Mouse (Mus musculus) neural tube, embryonic 15.5 days (tissue): ENCODE measurements at regions not wholly inside any gene's neighbourhood (a gene's known extent, or its start where the extent isn't known, plus 50 kb on each side); places are given as distances from the start of the nearest gene placed in this dataset.

ENCODE experiments used
- ATAC-seq: fragments of 200-750 bp; cut with Nextera tagmentation; 2 replicates; pipeline ENCODE4 v1.8.0; 2017; ENCODE audit warnings: mild to moderate bottlenecking, moderate TSS enrichment, moderate library complexity; ENCODE audit not compliant: low FRiP score
- H3K27ac ChIP-seq: fragments of 300-500 bp; sonication (generic); replicated peaks from 2 replicates; pipeline ENCODE4 v1.5.1; 2015; ENCODE audit warnings: mild to moderate bottlenecking, inconsistent platforms
- H3K27me3 ChIP-seq: fragments of 300-500 bp; sonication (generic); replicated peaks from 2 replicates; pipeline ENCODE4 v1.6.1; 2015; ENCODE audit warnings: inconsistent platforms
- H3K36me3 ChIP-seq: fragments of 300-500 bp; sonication (generic); 2 replicates; pipeline ENCODE4 v1.6.1; 2015; ENCODE audit warnings: inconsistent platforms
- H3K4me1 ChIP-seq: fragments of 300-500 bp; sonication (generic); 2 replicates; pipeline ENCODE4 v1.6.1; 2015; ENCODE audit warnings: inconsistent platforms
- H3K4me2 ChIP-seq: fragments of 300-500 bp; sonication (generic); 2 replicates; pipeline ENCODE4 v1.6.1; 2015; ENCODE audit warnings: inconsistent platforms, mild to moderate bottlenecking, moderate library complexity
- H3K4me3 ChIP-seq: fragments of 300-500 bp; sonication (generic); replicated peaks from 2 replicates; pipeline ENCODE4 v1.5.1; 2015; ENCODE audit warnings: mild to moderate bottlenecking, inconsistent platforms
- H3K9ac ChIP-seq: fragments of 300-500 bp; sonication (generic); replicated peaks from 2 replicates; pipeline ENCODE4 v1.6.1; 2015; ENCODE audit warnings: mild to moderate bottlenecking, inconsistent platforms
- H3K9me3 ChIP-seq: fragments of 300-500 bp; sonication (generic); replicated peaks from 2 replicates; pipeline ENCODE4 v1.6.1; 2016; ENCODE audit warnings: inconsistent platforms
- WGBS: fragments of 180-500 bp; shearing (Covaris S2); methylation state at CpG from one replicate; pipeline ENCODE4 v1.1.7; 2015; ENCODE audit warnings: mixed read lengths; 5-methylcytosine and 5-hydroxymethylcytosine counted together

- H3K36me3 ChIP-seq: no peaks in the 10 kb centered on the region
- no peaks in the 10 kb centered on the region for H3K4me1 ChIP-seq
- H3K4me3 ChIP-seq: no peak overlapping the region
- H3K9ac ChIP-seq: no peak overlapping the region
- H3K27ac ChIP-seq: no peak overlapping the region
- H3K9me3 ChIP-seq: no peaks in the 10 kb centered on the region
- no peak for ATAC-seq
- H3K27me3 ChIP-seq: no peaks in the 10 kb centered on the region
- no peak overlapping the region for H3K4me2 ChIP-seq
- 93% methylated on average over 1 of the region's 1 CpGs for WGBS
These were observed 297.1 kb upstream of the Rnaseh2b start for GRCm38 (mm10) chr14:61995253-61995652.

GRCm38 (mm10) chr14:61997736-61998135 is 294.7 kb upstream of the Rnaseh2b start:
- peaks cover under 1% of the 10 kb centered on the region for H3K4me1 ChIP-seq
- H3K27ac ChIP-seq: no peak overlapping the region
- ATAC-seq: no peak
- no peaks in the 10 kb centered on the region for H3K9me3 ChIP-seq
- no peak overlapping the region for H3K4me2 ChIP-seq
- no peaks in the 10 kb centered on the region for H3K27me3 ChIP-seq
- no peak overlapping the region for H3K9ac ChIP-seq
- H3K36me3 ChIP-seq: no peaks in the 10 kb centered on the region
- no peak overlapping the region for H3K4me3 ChIP-seq

- H3K27me3 ChIP-seq: no peaks in the 10 kb centered on the region
- H3K9me3 ChIP-seq: no peaks in the 10 kb centered on the region
- H3K27ac ChIP-seq: no peak overlapping the region
- WGBS: 86% methylated on average over 3 of the region's 3 CpGs
- no peak overlapping the region for H3K4me2 ChIP-seq
- no peak overlapping the region for H3K4me3 ChIP-seq
- no peak for ATAC-seq
- H3K4me1 ChIP-seq: peaks cover 6% of the 10 kb centered on the region
- H3K9ac ChIP-seq: no peak overlapping the region
- H3K36me3 ChIP-seq: no peaks in the 10 kb centered on the region
These were observed 294.1 kb upstream of the Rnaseh2b start for GRCm38 (mm10) chr14:61998259-61998658.

GRCm38 (mm10) chr14:62001481-62001949 is 290.9 kb upstream of the Rnaseh2b start:
- no peak for ATAC-seq
- peaks cover 9% of the 10 kb centered on the region for H3K4me1 ChIP-seq
- H3K4me3 ChIP-seq: no peak overlapping the region
- no peaks in the 10 kb centered on the region for H3K9me3 ChIP-seq
- no peak overlapping the region for H3K27ac ChIP-seq
- H3K4me2 ChIP-seq: no peak overlapping the region
- H3K27me3 ChIP-seq: no peaks in the 10 kb centered on the region
- WGBS: 37% methylated on average over 7 of the region's 7 CpGs
- no peaks in the 10 kb centered on the region for H3K36me3 ChIP-seq
- H3K9ac ChIP-seq: no peak overlapping the region

- H3K4me1 ChIP-seq: peaks cover 9% of the 10 kb centered on the region
- H3K27ac ChIP-seq: no peak overlapping the region
- no peak overlapping the region for H3K9ac ChIP-seq
- no peak overlapping the region for H3K4me3 ChIP-seq
- no peaks in the 10 kb centered on the region for H3K36me3 ChIP-seq
- no peak overlapping the region for H3K4me2 ChIP-seq
- 76% methylated on average over 5 of the region's 5 CpGs for WGBS
- H3K9me3 ChIP-seq: no peaks in the 10 kb centered on the region
- ATAC-seq: no peak
- H3K27me3 ChIP-seq: no peaks in the 10 kb centered on the region
These were observed 290.3 kb upstream of the Rnaseh2b start for GRCm38 (mm10) chr14:62002131-62002530.

GRCm38 (mm10) chr14:62003013-62003781 is 289.2 kb upstream of the Rnaseh2b start:
- no peaks in the 10 kb centered on the region for H3K9me3 ChIP-seq
- H3K4me1 ChIP-seq: peaks cover 9% of the 10 kb centered on the region
- H3K36me3 ChIP-seq: no peaks in the 10 kb centered on the region
- no peak overlapping the region for H3K27ac ChIP-seq
- peak; percentile 59; the same call in 1 of the 2 replicates for ATAC-seq
- H3K4me2 ChIP-seq: peak overlapping the region; percentile 34
- no peaks in the 10 kb centered on the region for H3K27me3 ChIP-seq
- no peak overlapping the region for H3K9ac ChIP-seq
- H3K4me3 ChIP-seq: no peak overlapping the region
- 39% methylated on average over 16 of the region's 16 CpGs for WGBS

- H3K27me3 ChIP-seq: no peaks in the 10 kb centered on the region
- H3K36me3 ChIP-seq: no peaks in the 10 kb centered on the region
- no peak overlapping the region for H3K27ac ChIP-seq
- no peaks in the 10 kb centered on the region for H3K9me3 ChIP-seq
- no peak for ATAC-seq
- 94% methylated on average over 2 of the region's 2 CpGs for WGBS
- H3K4me2 ChIP-seq: no peak overlapping the region
- peaks cover 9% of the 10 kb centered on the region for H3K4me1 ChIP-seq
- H3K9ac ChIP-seq: no peak overlapping the region
- H3K4me3 ChIP-seq: no peak overlapping the region
These were observed 288.6 kb upstream of the Rnaseh2b start for GRCm38 (mm10) chr14:62003797-62004196.

GRCm38 (mm10) chr14:62008707-62009106 is 283.7 kb upstream of the Rnaseh2b start:
- no peak for ATAC-seq
- H3K4me2 ChIP-seq: no peak overlapping the region
- no peaks in the 10 kb centered on the region for H3K27me3 ChIP-seq
- H3K36me3 ChIP-seq: no peaks in the 10 kb centered on the region
- no peak overlapping the region for H3K27ac ChIP-seq
- H3K9me3 ChIP-seq: no peaks in the 10 kb centered on the region
- no peaks in the 10 kb centered on the region; the same call in 1 of the 2 replicates for H3K4me1 ChIP-seq
- H3K9ac ChIP-seq: no peak overlapping the region
- no peak overlapping the region for H3K4me3 ChIP-seq
- WGBS: 94% methylated on average over 5 of the region's 5 CpGs

- 0 out of 2 replicates have a peak, but pooled peaks cover 4% of the 10 kb centered on the region for H3K4me1 ChIP-seq
- H3K27ac ChIP-seq: no peak overlapping the region
- no peak for ATAC-seq
- H3K9ac ChIP-seq: no peak overlapping the region
- no peaks in the 10 kb centered on the region for H3K9me3 ChIP-seq
- WGBS: 90% methylated on average over 4 of the region's 4 CpGs
- H3K27me3 ChIP-seq: no peaks in the 10 kb centered on the region
- no peak overlapping the region for H3K4me2 ChIP-seq
- no peak overlapping the region for H3K4me3 ChIP-seq
- H3K36me3 ChIP-seq: no peaks in the 10 kb centered on the region
These were observed 273.6 kb upstream of the Rnaseh2b start for GRCm38 (mm10) chr14:62018804-62019203.

GRCm38 (mm10) chr14:62020996-62021395 is 271.4 kb upstream of the Rnaseh2b start:
- H3K4me2 ChIP-seq: no peak overlapping the region
- WGBS: 84% methylated on average over 3 of the region's 3 CpGs
- no peaks in the 10 kb centered on the region for H3K36me3 ChIP-seq
- no peak overlapping the region for H3K4me3 ChIP-seq
- no peaks in the 10 kb centered on the region for H3K27me3 ChIP-seq
- H3K9ac ChIP-seq: no peak overlapping the region
- no peak for ATAC-seq
- H3K9me3 ChIP-seq: no peaks in the 10 kb centered on the region
- no peak overlapping the region for H3K27ac ChIP-seq
- H3K4me1 ChIP-seq: 0 out of 2 replicates have a peak, but pooled peaks cover 4% of the 10 kb centered on the region

GRCm38 (mm10) chr14:62022193-62022592 is 270.2 kb upstream of the Rnaseh2b start:
- Histone ChIP-seq H3K9me3 (no peaks in the 10 kb centered on the region), H3K4me3 (no peak overlapping the region), H3K36me3 (no peaks in the 10 kb centered on the region), H3K4me2 (no peak overlapping the region), H3K27ac (no peak overlapping the region), H3K27me3 (no peaks in the 10 kb centered on the region), H3K4me1 (0 out of 2 replicates have a peak, but pooled peaks cover 4% of the 10 kb centered on the region), H3K9ac (no peak overlapping the region)
- no peak for ATAC-seq
- 98% methylated on average over 3 of the region's 3 CpGs for WGBS

GRCm38 (mm10) chr14:62023022-62023421 is 269.4 kb upstream of the Rnaseh2b start:
- Histone ChIP-seq H3K27ac (no peak overlapping the region), H3K36me3 (no peaks in the 10 kb centered on the region), H3K9ac (no peak overlapping the region), H3K4me1 (0 out of 2 replicates have a peak, but pooled peaks cover 4% of the 10 kb centered on the region), H3K4me3 (no peak overlapping the region), H3K27me3 (no peaks in the 10 kb centered on the region), H3K4me2 (no peak overlapping the region), H3K9me3 (no peaks in the 10 kb centered on the region)
- ATAC-seq: no peak
- WGBS: 82% methylated on average over 7 of the region's 7 CpGs
